Mouse (Mus musculus) layer of hippocampus, postnatal 25 days (tissue): ENCODE measurements at regions not wholly inside any gene's neighbourhood (a gene's known extent, or its start where the extent isn't known, plus 50 kb on each side); places are given as distances from the start of the nearest gene placed in this dataset.

ENCODE experiments used
- DNase-seq, 2 experiments: peaks; one replicate each; pipeline ENCODE4 v3.0.0; 2022; ENCODE audit warnings: mixed read lengths in 2 of 2, low spot score in 1 of 2; ENCODE audit errors: extremely low spot score in 1 of 2

DNA sequence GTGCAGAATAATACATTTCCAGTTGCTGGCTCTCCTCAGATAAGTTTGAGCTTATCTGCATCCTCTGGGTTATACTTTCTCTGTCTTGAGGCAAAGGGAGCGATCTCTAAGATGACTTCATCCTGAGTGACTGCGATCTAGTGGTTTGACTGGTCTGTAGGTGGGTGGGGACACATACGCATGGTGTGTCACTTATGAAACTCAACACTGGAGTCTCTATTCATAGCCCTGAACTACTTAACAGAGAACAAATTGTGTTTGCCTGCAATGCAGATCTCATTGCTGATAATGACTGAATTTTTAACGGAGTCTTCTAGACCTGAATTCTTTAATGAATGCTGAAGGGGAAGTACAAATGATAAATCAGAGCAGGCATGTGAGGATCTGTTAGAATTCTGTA is 244.7 kb upstream of the Msx2 start:
- DNase-seq, result no peak

DNA sequence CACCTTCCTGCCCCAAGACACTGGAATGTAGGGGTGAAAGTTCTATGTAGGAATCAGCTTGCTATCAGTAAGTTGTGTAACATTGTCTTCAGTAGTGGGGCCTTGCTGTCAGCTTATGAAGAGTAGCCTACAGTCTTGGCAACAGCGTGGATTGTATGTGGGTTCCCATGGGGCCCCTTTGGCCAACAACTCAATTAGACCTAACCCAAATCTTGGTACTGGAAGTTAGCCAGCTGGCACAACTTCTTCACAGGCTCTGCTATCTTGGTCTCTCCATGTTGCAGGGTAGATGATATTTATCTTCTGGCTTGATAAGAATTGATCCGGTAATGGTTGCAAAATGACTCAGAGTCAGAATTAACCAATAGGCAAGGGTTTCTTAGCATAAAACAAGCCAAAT is 244.2 kb upstream of the Msx2 start:
- DNase-seq, result no peak

DNA sequence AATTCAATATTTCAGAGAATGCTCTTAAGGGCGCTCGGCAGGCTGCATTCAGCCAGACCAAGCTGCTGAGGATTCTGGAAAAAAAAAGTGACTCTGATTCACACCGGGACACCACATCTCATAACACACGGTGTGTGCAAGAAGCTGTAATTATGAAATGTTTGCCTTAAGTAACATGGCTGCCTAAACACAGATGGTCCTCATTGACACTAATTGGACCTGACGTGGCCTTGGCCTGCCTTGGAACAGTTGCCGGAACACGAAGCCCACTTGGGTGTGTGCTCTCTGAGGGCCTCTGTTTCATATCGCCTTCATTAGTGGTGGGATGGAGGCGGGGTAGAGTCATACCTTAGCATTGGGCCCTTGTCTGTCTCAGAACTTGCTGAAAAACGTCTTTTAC is 236.2 kb upstream of the Msx2 start:
- DNase-seq, result no peak

DNA sequence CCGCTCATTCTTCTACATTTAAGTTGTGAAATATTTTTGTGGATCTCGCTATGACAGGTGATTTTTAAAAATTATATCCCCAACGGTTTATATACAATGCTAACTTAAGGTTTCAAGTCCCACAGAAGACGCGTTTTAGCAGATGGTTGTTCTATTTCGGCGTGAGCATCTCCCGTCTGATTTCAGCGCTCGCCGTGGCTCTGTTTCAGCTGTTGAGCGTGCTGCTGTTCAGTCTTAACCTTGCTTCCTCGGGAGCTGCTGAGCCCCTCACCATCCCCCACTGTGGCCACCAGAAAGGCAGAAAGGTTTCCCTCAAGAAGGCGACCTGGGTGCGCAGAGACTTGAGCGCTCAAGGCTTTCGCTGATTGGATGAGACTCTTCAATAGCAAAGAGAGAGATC is 234.7 kb upstream of the Msx2 start:
- no peak for DNase-seq

DNA sequence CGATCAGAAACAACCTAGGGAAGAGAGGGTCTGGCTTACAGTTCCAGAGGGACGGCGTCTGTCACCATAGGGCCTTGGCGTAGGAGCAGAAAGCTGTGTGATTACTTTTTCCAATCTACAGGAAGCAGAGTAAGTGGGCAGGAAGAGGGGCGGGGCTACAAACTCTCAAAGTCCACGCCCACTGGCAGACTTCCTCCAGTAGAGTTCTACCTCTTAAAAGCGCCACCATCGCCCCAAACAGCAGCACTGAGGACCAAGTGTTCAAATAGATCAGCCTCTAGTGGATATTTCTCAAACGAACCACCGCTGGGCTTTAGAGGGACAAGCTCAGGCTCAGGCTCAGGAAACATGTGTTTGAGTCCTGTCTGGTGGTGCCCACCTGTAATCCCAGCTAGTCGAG is 231.2 kb upstream of the Msx2 start:
- no peak for DNase-seq

DNA sequence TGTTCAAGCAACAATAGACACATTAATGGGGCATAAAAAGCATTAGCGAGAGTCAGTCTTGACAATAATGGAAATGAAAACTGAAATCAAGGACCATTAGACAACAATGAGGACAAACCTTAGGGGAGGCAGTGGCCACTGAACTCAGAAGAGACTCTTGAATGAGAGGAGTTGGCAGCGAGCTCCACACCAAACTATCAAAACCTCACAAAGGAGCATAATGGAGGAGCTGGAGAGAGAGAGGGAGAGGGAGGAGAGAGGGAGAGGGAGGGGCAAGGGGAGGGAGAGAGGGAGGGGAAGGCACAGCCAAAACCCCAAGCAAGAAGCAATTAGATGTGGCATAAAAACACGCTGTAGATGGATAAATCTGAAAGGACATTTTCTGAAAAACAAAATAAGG is 227.4 kb upstream of the Msx2 start:
- DNase-seq, result no peak

DNA sequence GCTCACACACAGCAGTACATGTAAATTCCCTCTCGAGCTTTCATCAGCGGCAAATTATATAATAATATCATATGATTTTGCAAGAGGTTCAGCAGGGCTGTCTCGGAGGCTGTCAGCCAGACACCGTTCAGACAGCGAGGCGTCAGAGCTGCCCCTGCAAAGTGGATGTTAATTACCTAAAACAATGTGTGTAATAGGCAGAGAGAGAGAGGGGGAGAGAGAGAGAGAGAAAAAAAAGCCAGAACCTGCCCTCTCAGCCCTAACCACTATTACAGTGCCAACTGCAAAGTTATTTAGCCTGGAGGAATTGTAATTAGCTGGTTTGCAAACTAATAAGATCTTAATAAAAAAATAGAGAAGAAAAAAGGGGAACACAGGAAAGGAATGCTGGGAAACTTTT is 225.1 kb upstream of the Msx2 start:
- DNase-seq, result no peak

DNA sequence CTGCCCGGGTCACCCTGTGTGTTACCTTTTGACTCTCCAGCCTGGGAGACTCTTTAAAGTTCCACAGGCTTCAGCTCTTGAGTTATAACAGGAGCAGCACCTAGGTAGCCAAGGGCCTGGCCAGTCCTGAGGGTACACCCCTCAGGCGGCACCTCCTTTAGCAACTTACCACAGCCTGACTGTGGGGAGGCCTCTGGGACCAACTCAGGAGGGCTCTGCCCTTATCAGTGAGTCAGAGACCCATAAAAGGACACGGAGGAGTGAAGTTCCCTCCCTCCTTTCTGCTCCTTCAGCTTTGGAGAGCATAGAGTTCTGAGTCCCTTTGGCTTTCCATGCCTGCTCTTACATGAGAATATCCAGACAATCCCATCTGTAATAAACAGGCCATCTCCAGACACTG is 222.5 kb upstream of the Msx2 start:
- no peak for DNase-seq

DNA sequence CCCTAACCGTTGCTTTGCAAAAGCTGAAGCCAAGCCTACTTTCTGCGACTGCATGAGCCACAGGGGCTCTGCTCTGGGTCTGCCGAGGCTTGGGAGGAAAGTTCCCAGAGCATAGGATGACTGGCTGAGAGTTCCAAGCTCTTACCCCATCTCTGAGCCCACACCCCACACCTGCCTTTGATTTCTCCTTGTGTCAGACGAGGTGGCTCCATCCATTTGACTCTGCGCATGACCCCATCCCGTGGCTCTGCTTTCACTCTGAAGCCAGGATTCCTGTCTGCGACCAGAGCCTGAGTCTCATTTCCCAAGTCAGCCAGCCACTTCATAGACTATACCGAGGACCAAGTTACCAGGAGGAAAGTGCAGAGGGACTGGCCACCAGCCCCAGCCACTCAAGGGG is 216.1 kb upstream of the Msx2 start:
- DNase-seq, result no peak

DNA sequence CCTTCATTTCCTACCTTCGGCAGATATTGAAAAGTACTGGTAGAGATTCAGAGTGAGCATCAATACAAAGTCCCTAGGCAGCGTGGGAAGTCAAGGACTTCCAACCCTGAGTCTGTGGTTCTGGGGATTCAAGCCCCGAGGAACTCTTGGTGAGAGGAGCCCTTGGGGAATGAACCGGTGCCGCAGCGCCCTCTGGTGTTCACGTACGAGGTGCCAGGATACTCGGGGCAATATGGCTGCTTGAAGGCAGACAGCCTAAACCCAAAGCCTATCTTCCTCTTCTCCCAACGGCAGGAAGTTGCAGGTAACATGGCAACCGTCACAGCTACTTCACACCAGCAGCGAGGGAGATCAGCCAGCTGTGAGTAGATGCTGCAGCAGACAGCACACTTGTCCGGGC is 215.6 kb upstream of the Msx2 start:
- peak; percentile 78 to 98 for DNase-seq

DNA sequence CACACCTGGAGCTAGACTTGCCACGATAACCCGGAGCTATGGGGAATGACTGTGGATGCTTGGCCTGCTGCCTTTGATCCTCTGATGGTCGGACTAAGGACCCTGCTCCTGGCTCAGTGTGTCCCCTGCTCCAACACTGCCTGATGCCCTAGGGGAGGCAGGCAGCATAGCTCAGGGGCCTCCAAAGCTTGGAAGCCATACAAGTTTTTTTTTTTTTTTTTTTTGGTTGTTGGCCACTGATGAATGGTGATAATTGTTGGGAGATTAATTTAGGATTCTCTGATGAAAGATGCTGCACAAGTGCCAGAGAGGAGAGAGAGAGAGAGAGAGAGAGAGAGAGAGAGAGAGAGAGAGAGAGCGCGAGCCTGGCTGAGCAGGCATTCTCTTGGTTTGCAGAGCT is 211.6 kb upstream of the Msx2 start:
- no peak for DNase-seq

DNA sequence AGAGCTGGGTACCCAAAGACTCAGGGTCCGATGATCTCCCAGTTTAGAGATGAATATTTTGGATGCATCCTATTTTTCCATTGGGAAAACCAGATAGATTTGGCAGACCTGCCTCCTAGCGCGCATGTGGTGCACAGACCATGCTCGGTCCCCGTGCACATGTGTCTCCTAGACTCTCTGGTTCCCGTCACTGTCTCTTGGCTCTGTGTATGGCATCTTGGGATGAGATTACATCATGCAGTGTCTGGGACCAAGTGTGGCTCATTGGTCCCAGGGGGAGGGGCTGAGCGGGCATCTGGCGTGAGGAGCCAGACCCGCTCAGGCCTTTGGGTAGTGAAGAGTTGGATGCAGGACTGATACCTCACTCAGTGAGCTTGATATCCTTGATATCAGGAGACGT is 204.3 kb upstream of the Msx2 start:
- DNase-seq, result no peak

DNA sequence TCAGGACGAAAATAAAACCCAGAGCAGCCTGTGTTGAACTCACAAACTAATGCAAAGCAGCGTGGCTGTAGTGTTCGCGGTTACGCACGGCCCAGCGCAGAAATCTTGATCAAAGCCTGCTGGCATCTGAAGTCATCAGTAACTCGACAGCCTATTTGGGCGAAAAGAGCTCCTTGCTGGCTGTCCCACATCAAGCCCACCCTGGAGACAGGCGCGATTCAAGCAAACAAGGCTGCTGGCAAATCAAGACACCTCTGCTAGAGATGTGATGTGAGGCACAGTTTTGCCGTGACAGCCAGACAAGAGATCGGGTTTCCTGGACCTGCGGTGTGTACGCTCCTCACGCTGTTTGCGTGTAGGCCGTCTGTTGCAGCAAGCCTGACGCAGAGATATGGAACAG is 197.5 kb upstream of the Msx2 start:
- DNase-seq, result no peak

DNA sequence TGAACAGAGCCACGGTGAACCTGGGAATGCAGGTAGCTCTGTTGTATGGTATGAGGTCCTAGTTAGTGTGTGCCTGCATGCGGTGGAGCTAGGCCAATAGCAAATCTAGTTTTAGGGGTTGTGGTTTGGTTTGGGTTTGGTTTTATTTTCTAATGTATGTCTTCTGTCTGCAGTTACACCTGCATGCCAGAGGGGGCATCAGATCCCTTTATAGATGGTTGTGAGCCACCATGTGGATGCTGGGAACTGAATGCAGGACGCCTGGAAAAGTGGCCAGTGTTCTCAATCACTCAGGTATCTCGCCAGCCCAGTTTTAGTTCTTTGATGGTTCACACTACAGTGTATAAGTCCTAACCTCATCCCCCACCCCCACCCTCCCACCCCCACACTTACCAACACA is 194.6 kb upstream of the Msx2 start:
- no peak for DNase-seq

DNA sequence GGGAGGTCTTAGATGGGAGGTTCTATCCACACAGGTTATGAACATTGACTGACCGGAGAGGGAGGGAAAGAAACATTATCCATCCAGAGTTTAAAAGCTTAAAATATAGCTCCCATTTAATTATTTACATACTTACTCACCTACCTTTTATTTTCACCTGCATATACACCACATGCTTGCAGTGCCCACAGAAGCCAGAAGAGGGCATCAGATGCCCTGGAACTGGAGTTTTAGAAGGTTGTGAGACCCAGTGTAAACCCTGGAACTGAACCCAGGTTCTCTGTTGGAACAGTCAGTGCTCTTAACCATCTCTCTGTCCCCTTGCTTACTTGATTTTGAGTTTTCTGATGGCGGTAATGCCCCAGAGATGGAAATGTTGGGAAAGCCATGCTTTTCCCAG is 192.7 kb upstream of the Msx2 start:
- DNase-seq, result no peak

DNA sequence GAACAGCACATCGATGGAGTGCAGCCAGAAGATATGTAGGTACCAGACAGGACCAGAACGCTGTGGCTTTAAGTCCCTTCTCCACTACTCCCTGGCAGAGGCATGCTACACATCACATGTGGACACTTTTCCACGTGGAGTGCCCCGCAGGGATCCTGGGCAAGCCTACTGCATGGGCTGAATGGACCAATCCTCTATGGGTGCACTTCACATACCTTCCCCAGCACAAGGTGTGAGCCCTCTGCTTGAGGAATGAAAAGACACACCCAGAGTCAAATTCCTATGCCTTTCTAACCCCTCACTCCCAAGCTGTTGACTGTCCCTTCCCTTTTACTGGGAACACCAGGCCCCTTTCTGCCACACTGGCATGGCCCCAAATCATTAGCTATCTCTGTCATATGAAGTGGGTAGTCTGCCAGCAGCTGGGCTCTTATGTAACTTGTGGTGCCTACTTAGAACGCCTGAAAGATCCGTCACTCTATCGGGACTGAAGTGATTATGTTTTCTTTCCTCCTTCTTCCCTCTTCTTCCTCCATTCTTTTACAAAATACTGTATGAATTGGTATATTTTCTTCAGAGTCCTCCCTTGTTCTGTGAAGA is 191.9 kb upstream of the Msx2 start:
- DNase-seq, result peak in 1 of 2 experiments; percentile 18

DNA sequence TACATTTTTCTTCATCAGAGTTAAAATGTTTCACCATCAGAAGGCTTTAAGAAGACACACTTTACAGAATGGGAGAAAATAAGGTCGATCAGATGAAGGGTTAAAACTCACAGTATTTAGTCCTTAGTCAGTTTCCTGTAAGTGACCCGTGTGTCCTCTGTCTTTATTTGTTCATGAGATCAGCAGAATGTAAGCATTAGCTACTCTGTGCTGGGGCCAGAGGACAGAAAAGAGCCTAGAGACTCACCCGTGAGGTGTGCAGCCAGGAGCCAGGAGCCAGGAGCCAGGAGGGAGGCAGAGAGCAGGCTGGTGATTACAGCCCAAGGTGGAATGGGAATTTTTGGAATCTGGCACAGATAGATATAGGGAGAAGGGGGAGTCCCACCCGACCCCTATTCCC is 180.0 kb upstream of the Msx2 start:
- no peak for DNase-seq

DNA sequence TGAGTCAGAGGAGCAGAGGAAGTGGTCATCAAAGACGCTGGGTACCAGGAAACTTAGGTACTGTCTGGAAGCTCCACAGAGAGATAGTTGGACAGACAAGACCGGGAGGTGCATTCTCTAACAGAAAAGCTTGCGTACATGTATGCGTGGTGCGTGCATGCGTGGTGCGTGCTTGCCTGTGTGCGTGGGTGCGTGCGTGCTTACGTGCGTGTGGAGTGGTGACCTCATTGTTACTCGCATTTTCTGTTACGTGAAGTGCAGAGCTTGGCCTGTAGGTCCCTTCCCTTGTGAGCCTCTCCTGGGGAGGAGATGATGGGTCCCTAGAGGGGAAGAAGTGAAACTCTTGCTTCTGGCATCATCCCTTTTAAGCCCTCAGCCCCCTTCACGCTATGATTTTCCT is 175.5 kb upstream of the Msx2 start:
- no peak for DNase-seq

DNA sequence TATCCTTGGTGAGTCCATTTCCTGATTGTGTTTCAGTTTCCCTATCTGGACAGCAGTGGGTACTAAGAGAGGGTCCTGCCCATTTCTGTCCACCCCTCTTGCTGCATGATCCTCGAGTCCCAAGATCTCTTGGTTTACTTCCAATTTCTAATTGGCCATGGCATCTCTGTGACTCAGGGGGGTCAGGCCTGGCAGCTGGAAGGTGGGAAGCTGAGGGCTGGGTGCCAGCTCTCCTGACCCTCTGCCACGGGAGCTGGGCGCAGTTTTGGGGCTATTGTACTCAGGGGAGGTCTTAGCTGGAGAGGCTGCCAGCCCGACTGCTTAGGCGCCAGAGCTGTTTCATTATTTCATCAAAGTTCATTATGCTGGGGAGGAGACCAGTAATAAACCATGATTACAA is 169.7 kb upstream of the Msx2 start:
- DNase-seq, result no peak

DNA sequence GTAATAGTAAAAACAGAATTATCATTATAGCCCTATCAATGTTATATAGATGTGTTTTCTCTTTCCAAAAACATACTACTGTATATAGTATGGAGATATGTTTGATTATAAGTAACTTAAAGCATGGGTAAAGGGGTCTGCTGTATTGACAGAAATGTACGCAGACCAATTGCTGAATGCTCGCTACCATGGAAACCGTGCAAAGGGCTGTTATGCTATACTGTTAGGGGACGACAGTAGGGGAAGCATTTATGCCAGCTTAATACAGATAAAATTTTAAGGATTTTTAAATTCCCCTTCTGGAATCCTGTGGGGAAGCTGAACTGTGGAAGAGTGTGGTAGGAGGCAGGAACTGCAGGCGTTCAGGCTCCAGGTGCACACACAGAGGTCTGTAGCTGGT is 166.7 kb upstream of the Msx2 start:
- no peak for DNase-seq

DNA sequence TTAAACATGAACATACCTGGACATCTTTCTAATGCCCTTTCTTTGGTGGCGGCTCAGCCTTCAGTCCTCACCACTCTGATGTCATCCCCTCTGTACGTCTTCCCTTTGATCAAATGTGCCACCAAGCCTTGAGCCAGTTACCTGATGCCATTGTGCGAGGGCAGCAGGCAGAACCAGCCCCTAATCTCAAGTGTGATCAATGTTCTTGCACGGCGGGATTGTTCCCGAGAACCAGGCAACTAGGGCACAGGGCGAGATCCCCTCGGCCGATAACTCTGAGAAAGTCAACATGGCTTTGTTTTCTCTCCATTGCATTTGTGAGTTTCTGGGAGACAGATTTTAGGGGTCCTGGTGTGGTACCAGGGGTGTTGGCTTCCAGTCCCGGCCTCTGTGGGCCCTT is 166.2 kb upstream of the Msx2 start:
- no peak for DNase-seq

DNA sequence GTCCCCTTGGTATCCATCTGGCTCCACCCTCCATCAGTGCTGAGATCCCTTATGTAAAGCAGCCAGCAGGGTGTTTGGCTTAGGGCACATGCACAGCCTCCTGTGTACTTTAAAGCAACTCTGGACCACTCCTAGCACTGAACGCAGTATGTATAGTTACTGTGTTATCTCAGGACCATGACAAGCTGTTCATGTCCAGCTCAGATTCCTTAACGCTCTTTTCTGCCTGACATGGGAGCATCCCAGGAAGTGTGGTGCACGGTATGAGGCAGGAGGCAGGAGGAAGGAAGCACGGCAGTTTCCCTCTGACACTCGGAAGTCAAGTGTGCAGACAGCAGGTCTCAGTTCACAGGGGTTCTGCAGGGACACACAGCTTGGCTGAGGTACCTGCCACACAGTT is 163.1 kb upstream of the Msx2 start:
- no peak for DNase-seq

DNA sequence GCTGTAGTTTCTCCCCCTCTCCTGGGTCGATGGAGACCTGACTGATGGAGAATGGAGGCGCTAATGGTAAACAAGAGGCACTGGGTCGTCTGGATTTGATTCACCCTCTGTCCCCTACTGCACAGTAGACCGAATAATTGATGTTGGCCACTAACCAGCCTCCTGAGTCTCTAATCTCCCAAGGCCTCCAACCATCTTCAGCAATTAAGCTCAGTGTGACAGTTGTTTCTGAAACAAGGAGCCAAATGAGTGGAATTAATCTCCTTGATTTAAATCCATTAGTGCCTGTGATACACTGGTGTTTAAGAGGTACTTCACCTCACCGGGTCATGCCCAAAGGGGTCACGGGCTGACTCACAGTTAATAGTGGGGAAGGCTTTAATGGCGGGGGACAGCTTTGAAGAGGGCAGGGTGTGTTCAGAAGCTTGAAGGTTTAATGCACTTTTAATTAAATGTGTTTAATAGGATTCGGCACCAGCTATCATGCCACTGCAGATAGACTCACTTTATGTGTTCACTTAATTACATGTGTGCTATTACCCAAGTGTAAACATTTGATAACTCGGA is 161.8 kb upstream of the Msx2 start:
- DNase-seq, result no peak
